Mouse (Mus musculus) embryonic facial prominence, embryonic 15.5 days (tissue): ENCODE data around the gene Spam1. TPM values are rescaled to one million over a fixed set of nuclear protein-coding genes. Genes with fewer than 3 reads are reported as not detected.

Experiments used
- ATAC-seq: fragments of 200-750 bp; cut with Nextera tagmentation; 2 replicates; pipeline ENCODE4 v1.8.0; 2017; ENCODE audit warnings: low read depth, moderate TSS enrichment; ENCODE audit not compliant: insufficient number of reproducible peaks, low FRiP score, low TSS enrichment
- H3K27ac ChIP-seq: fragments of 300-500 bp; sonication (generic); replicated peaks from 2 replicates; pipeline ENCODE4 v1.5.1; 2015; ENCODE audit warnings: mild to moderate bottlenecking, inconsistent platforms
- H3K27me3 ChIP-seq: fragments of 300-500 bp; sonication (generic); 2 replicates; pipeline ENCODE4 v1.6.1; 2015; ENCODE audit warnings: inconsistent platforms
- H3K36me3 ChIP-seq: fragments of 300-500 bp; sonication (generic); 2 replicates; pipeline ENCODE4 v1.6.1; 2015; ENCODE audit warnings: mild to moderate bottlenecking, inconsistent platforms
- H3K4me1 ChIP-seq: fragments of 300-500 bp; sonication (generic); 2 replicates; pipeline ENCODE4 v1.6.1; 2015; ENCODE audit warnings: inconsistent platforms
- H3K4me2 ChIP-seq: fragments of 300-500 bp; sonication (generic); replicated peaks from 2 replicates; pipeline ENCODE4 v1.6.1; 2015; ENCODE audit warnings: mild to moderate bottlenecking, inconsistent platforms
- H3K4me3 ChIP-seq: fragments of 300-500 bp; sonication (generic); replicated peaks from 2 replicates; pipeline ENCODE4 v1.5.1; 2015; ENCODE audit warnings: mild to moderate bottlenecking, inconsistent platforms
- H3K9ac ChIP-seq: fragments of 300-500 bp; sonication (generic); 2 replicates; pipeline ENCODE4 v1.6.1; 2015; ENCODE audit warnings: inconsistent platforms
- H3K9me3 ChIP-seq: fragments of 300-500 bp; sonication (generic); replicated peaks from 2 replicates; pipeline ENCODE4 v1.6.1; 2016; ENCODE audit warnings: inconsistent platforms
- WGBS: fragments of 180-500 bp; shearing (Covaris S2); methylation state at CpG from one replicate; pipeline ENCODE4 v1.1.7; 2015; 5-methylcytosine and 5-hydroxymethylcytosine counted together
- polyA plus RNA-seq: library from polyadenylated mRNA; unstranded; fragments of >200 nt; fragmentation: Nextera tagmentation; extraction: Ambion mirVana; gene quantifications from 2 replicates; pipeline ENCODE4 v1.2.1, GENCODE M21; 2015

The Spam1 gene
- not detected in 2 replicates for polyA plus RNA-seq

- H3K36me3 ChIP-seq: no peaks in the 10 kb centered on the region
- no peaks in the 10 kb centered on the region for H3K9me3 ChIP-seq
- no peak within 1 kb of the TSS for H3K9ac ChIP-seq
- H3K4me3 ChIP-seq: no peak within 1 kb of the TSS
- no peak within 1 kb of the TSS for H3K27ac ChIP-seq
- H3K4me2 ChIP-seq: no peak within 1 kb of the TSS
- H3K4me1 ChIP-seq: no peaks in the 10 kb centered on the region
- ATAC-seq: no peak
- no peaks in the 10 kb centered on the region for H3K27me3 ChIP-seq
Observed at GRCm38 (mm10) chr6:24790888-24791287, at the start of gene Spam1. Gene Spam1 (plus strand): TSS chr6:24791188.

DNA sequence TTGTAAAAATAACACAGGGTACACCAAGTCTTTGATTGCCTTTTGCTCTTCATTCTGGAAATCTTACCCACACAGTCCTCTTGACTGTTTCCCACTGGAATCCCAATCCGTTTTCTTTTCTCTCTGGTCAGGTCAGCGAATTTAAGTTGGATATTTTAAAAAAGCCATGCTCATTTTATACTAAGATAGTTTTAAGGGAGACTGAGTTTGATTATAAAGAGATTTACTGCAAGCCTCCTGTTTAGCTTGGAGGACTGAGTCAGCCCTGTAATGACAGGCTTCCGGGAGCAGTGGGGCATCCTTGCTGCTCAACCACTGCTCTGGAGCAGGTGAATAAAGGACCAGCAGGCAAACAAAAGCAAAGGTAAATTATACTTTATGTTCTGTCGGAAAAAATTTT lies 43.0 kb upstream of the Spam1 start, which contains the start of gene Hyal4:
Gene Hyal4 (plus strand): TSS at position 301 of the 400 bp plus-strand sequence.
- H3K9ac ChIP-seq: no peak within 1 kb of the TSS
- H3K4me3 ChIP-seq: no peak within 1 kb of the TSS
- H3K4me2 ChIP-seq: no peak within 1 kb of the TSS
- H3K36me3 ChIP-seq: no peaks in the 10 kb centered on the region
- no peaks in the 10 kb centered on the region for H3K9me3 ChIP-seq
- ATAC-seq: no peak
- WGBS: 79% methylated on average over 4 of the region's 4 CpGs
- no peaks in the 10 kb centered on the region for H3K27me3 ChIP-seq
- H3K4me1 ChIP-seq: no peaks in the 10 kb centered on the region
- no peak within 1 kb of the TSS for H3K27ac ChIP-seq

DNA sequence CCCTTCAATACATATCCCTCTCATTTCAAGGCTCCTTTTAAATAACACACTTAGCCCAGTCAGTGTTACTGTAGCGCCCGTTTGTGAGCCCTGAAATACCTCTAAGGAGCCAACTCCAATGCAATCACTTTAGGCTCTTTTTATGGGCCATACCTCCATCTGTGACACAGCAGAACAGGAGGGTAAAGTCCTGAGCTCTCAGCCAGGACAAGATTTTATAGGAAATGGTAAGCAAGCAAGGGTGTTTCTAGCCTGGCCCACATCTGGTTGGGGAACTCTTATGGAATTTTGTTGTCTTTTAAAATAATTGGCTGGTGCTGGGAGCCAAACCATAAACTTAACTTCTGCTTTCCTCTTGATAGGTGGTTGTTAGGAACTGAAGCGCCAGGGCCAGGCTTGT lies 31.7 kb upstream of the Spam1 start:
- ATAC-seq: no peak

DNA sequence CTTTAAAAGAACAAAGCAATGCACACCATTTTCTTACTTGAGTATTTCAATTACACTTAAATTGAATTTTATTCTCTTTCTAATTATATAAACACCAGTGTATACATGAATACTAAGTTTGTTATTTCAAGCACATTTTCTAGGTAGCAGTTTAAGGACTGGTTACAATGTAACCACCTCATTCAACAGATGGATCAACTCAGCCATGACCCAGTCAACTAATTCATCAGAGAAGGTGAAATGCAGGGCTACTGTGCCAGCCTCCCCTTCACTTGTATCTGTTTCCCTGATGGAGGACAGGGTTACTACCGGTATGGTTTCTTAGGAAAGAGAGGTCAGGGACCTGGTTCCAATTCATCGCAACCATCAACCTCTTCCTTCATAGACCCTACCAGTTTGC lies 24.7 kb upstream of the Spam1 start:
- WGBS: 87% methylated on average over 2 of the region's 2 CpGs
- ATAC-seq: no peak

More for the DNA sequence above, 31.7 kb upstream of the Spam1 start:
- H3K4me3 ChIP-seq: no peak overlapping the region
- no peaks in the 10 kb centered on the region for H3K4me1 ChIP-seq
- H3K9me3 ChIP-seq: no peaks in the 10 kb centered on the region
- H3K27me3 ChIP-seq: no peaks in the 10 kb centered on the region
- 88% methylated on average over 3 of the region's 3 CpGs for WGBS
- H3K4me2 ChIP-seq: no peak overlapping the region
- H3K36me3 ChIP-seq: no peaks in the 10 kb centered on the region
- H3K9ac ChIP-seq: no peak overlapping the region
- H3K27ac ChIP-seq: no peak overlapping the region

GRCm38 (mm10) chr6:24779182-24779581 lies 11.8 kb upstream of the Spam1 start:
- 49% methylated on average over 2 of the region's 2 CpGs for WGBS

More for the DNA sequence above, 24.7 kb upstream of the Spam1 start:
- Histone ChIP-seq H3K36me3 (no peaks in the 10 kb centered on the region), H3K9ac (no peak overlapping the region), H3K9me3 (no peaks in the 10 kb centered on the region), H3K4me2 (no peak overlapping the region), H3K27me3 (no peaks in the 10 kb centered on the region), H3K4me3 (no peak overlapping the region), H3K4me1 (no peaks in the 10 kb centered on the region), H3K27ac (no peak overlapping the region)

DNA sequence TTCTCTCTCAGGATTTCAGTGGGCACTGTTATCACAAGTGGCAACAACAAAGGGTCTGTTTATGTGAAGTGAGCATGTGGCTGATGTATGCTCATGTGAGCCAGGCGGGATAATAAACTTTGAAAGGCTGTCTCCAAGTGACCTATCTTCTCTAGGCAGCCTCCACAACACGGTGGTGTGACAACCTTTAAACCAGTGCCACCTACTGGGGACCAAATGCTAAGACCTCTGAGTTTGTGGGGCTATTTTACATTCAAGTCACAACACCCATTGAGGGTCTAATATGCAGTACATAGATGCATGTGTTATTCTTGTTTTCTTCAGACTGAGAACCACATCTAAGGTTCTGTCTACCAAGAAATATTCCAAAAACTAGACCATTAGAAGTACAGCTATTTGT lies 31.1 kb downstream of the Spam1 start:
- H3K4me2 ChIP-seq: no peak overlapping the region
- H3K4me3 ChIP-seq: no peak overlapping the region
- ATAC-seq: no peak
- no peaks in the 10 kb centered on the region for H3K9me3 ChIP-seq
- H3K36me3 ChIP-seq: no peaks in the 10 kb centered on the region
- no peak overlapping the region for H3K27ac ChIP-seq
- WGBS: 48% methylated on average over 2 of the region's 2 CpGs
- no peak overlapping the region for H3K9ac ChIP-seq
- no peaks in the 10 kb centered on the region for H3K4me1 ChIP-seq
- no peaks in the 10 kb centered on the region for H3K27me3 ChIP-seq

More at GRCm38 (mm10) chr6:24779182-24779581, 11.8 kb upstream of the Spam1 start:
- Histone ChIP-seq H3K27me3 (no peaks in the 10 kb centered on the region), H3K4me3 (no peak overlapping the region), H3K4me2 (no peak overlapping the region), H3K4me1 (no peaks in the 10 kb centered on the region), H3K9me3 (no peaks in the 10 kb centered on the region), H3K9ac (no peak overlapping the region), H3K36me3 (no peaks in the 10 kb centered on the region), H3K27ac (no peak overlapping the region)
- no peak for ATAC-seq

Other genes with a start within 250 kb of the Spam1 start
- gene Lmod2, start 193.4 kb upstream of the Spam1 start, polyA plus RNA-seq: 2.7 and 3.9 TPM in 2 replicates
- 67.5 and 76.6 TPM in 2 replicates for gene Wasl, start 126.2 kb upstream of the Spam1 start, polyA plus RNA-seq
- gene Hyal6, start 57.9 kb upstream of the Spam1 start, polyA plus RNA-seq: not detected in 2 replicates
- gene Hyal4, start 42.9 kb upstream of the Spam1 start, polyA plus RNA-seq: 0.05 and 0.17 TPM in 2 replicates
- gene Hyal5, start 66.8 kb downstream of the Spam1 start, polyA plus RNA-seq: not detected in 2 replicates
- 2.0 TPM in 2 replicates for gene Tmem229a, start 165.1 kb downstream of the Spam1 start, polyA plus RNA-seq